Mouse (Mus musculus) spleen, postnatal 0 days (tissue): ENCODE measurements around the gene Upf3a. TPM values are rescaled to one million over a fixed set of nuclear protein-coding genes. Genes with fewer than 3 reads are reported as not detected.

Source experiments
- polyA plus RNA-seq: library from polyadenylated mRNA; unstranded; fragments of >200 nt; fragmentation: Nextera tagmentation; extraction: Ambion mirVana; gene quantifications from 2 replicates; pipeline ENCODE4 v1.2.1, GENCODE M21; 2015

Upf3a gene
- polyA plus RNA-seq, result 22.0 and 27.1 TPM in 2 replicates

GRCm38 (mm10) chr8:13785250-13785763 is at the start of gene Upf3a:
Gene Upf3a, plus strand, starts transcription at chr8:13785615.

DNA sequence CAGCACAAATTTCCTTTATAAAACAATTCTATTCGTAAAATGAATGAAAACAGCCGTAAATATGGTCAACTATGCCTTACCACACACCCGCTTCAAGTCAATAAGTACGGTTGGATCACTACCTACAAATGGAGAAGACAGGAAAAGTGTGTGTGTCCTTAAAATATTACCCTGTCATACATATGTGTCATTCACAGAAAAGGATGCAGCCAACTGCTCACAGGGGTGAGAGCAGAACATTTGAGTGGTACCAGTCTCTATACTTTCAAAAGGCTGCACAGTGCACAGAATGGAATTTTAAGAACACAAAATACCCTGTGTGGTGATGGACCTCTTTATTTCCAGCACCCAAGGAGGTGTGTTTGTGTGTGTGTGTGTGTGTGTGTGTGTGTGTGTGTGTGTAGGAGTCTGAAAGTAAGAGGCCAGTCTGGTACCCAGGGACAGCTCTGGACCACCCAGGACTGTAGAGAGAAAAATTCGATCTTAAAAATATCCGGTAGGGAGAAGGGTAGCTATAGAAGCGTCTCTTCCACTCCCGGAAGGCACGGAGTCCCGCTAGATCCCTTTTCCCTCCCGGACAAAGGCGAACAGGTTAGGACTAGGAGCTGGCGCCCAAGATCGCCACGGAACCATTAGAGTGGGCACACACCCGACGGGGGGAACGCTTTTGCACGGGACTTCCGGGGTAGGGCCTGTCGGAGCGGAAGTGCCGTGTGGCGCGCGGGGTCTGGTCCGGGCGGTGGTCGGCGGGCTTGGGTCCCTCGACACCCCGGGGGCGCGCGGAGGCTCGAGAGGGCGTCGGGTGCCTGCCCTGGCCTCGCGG is 28.2 kb upstream of the Upf3a start, which contains the start of gene Cdc16:
Cdc16 (plus strand) TSS at position 695 of the 823 bp plus-strand sequence.

GRCm38 (mm10) chr8:13838289-13838688 is 52.9 kb downstream of the Upf3a start, which contains the start of gene AF366264:
Gene AF366264, minus strand, starts transcription at chr8:13838389.

Other genes starting within 250 kb of the Upf3a start
- gene 1700029H14Rik, start 223.2 kb upstream of the Upf3a start, polyA plus RNA-seq, result not detected in 2 replicates
- 19.8 and 24.0 TPM in 2 replicates for gene Rasa3, start 108.0 kb upstream of the Upf3a start, polyA plus RNA-seq
- gene Cfap97d2, start 79.7 kb upstream of the Upf3a start, polyA plus RNA-seq, result 0.18 TPM in 1 of 2 replicates, not detected in the other
- 42.9 and 48.5 TPM in 2 replicates for gene Cdc16, start 27.9 kb upstream of the Upf3a start, polyA plus RNA-seq
- not detected in 2 replicates for gene AF366264, start 52.8 kb downstream of the Upf3a start, polyA plus RNA-seq
- 12.2 and 12.3 TPM in 2 replicates for gene Champ1, start 84.0 kb downstream of the Upf3a start, polyA plus RNA-seq
- 8.7 and 11.5 TPM in 2 replicates for gene Coprs, start 104.7 kb downstream of the Upf3a start, polyA plus RNA-seq